Mouse (Mus musculus) midbrain, postnatal 0 days (tissue): ENCODE results near the gene Sergef. TPM values are rescaled to one million over a fixed set of nuclear protein-coding genes. Genes with fewer than 3 reads are reported as not detected.
A peak's percentile ranks its signal among the peaks of the same experiment; 100 is the strongest.
"Not testable (repeated sequence)": the region's sequence is repeated elsewhere in the genome, so short reads cannot be mapped to it uniquely, and the experiment has no call there.

Source experiments
- ATAC-seq: fragments of 200-750 bp; cut with Nextera tagmentation; 2 replicates; pipeline ENCODE4 v1.8.0; 2017; ENCODE audit warnings: moderate number of reproducible peaks, mild to moderate bottlenecking, moderate TSS enrichment, moderate library complexity; ENCODE audit not compliant: low FRiP score
- DNase-seq: peaks from one replicate; pipeline ENCODE4 v3.0.0-alpha.2; 2015; ENCODE audit warnings: low spot score
- H3K27ac ChIP-seq: fragments of 300-500 bp; sonication (generic); 2 replicates; pipeline ENCODE4 v1.5.1; 2014; ENCODE audit warnings: low read depth, mild to moderate bottlenecking, low read length, mixed read lengths
- H3K27me3 ChIP-seq: fragments of 300-500 bp; sonication (generic); 2 replicates; pipeline ENCODE4 v1.6.1; 2014; ENCODE audit warnings: low read length, control low read depth, mixed read lengths; ENCODE audit not compliant: insufficient read depth
- H3K36me3 ChIP-seq: fragments of 300-500 bp; sonication (generic); 2 replicates; pipeline ENCODE4 v1.6.1; 2014; ENCODE audit warnings: low read length, control low read depth, mixed read lengths; ENCODE audit not compliant: insufficient read depth
- H3K4me1 ChIP-seq: fragments of 300-500 bp; sonication (generic); 2 replicates; pipeline ENCODE4 v1.6.1; 2014; ENCODE audit warnings: mild to moderate bottlenecking, control low read depth, antibody characterized with exemption, low read length, mixed read lengths; ENCODE audit not compliant: insufficient read depth
- H3K4me2 ChIP-seq: fragments of 300-500 bp; sonication (generic); 2 replicates; pipeline ENCODE4 v1.6.1; 2014; ENCODE audit warnings: low read depth, mild to moderate bottlenecking, low read length, mixed read lengths; ENCODE audit not compliant: poor library complexity, severe bottlenecking
- H3K4me3 ChIP-seq: fragments of 300-500 bp; sonication (generic); 2 replicates; pipeline ENCODE4 v1.5.1; 2014; ENCODE audit warnings: low read depth, mild to moderate bottlenecking, low read length, moderate library complexity
- H3K9ac ChIP-seq: fragments of 300-500 bp; sonication (generic); replicated peaks from 2 replicates; pipeline ENCODE4 v1.6.1; 2014; ENCODE audit warnings: mild to moderate bottlenecking, low read length, moderate library complexity, mixed read lengths; ENCODE audit not compliant: poor library complexity, severe bottlenecking
- H3K9me3 ChIP-seq: fragments of 300-500 bp; sonication (generic); 2 replicates; pipeline ENCODE4 v1.6.1; 2016; ENCODE audit warnings: low read length, control low read depth
- CTCF ChIP-seq: IDR thresholded peaks from 2 replicates; pipeline ENCODE4 v1.5.1; 2016; ENCODE audit warnings: antibody characterized with exemption, mild to moderate bottlenecking
- WGBS: fragments of 180-500 bp; shearing (Covaris S2); extraction: QIAGEN DNeasy Blood & Tissue Kit; methylation state at CpG from one replicate; pipeline ENCODE4 v1.1.7; 2014; 5-methylcytosine and 5-hydroxymethylcytosine counted together
- polyA plus RNA-seq: library from polyadenylated mRNA; unstranded; fragments of >200 nt; fragmentation: Nextera tagmentation; extraction: Ambion mirVana; gene quantifications from 2 replicates; pipeline ENCODE4 v1.2.1, GENCODE M21; 2015
- total RNA-seq: library from RNA; depleted of rRNA; stranded (reverse); fragments of >200 nt; gene quantifications from 2 replicates; pipeline ENCODE4 v1.2.3, GENCODE M21; 2014

The Sergef gene
- total and polyA plus RNA-seq, 2 experiments from 2014 or later: 47.5 to 50.9 TPM

DNA sequence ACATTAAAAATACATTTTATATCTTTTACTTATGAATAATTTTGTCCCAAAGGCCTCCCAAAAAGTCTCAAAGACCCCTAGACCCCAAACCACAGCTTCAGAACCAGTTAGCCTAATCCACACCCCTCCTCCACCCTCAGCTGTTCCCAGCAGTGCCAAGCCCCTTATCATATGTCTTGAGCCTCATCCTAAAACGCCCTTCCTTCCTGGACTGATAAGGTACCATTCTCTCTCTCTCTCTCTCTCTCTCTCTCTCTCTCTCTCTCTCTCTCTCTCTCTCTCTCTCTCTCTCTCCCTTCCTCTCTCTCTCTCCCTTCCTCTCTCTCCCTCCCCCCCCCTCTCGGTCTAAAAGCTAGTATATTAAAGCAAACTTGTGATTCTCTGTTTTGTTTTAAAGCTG lies 12.7 kb upstream of the Sergef start:
- H3K4me2 ChIP-seq: no peak overlapping the region
- DNase-seq: no peak
- H3K9ac ChIP-seq: no peak overlapping the region
- no peak for ATAC-seq
- no peaks in the 10 kb centered on the region for H3K9me3 ChIP-seq
- H3K27ac ChIP-seq: no peak overlapping the region
- WGBS: 54% methylated on average over 1 of the region's 2 CpGs
- no peaks in the 10 kb centered on the region for H3K4me1 ChIP-seq
- H3K36me3 ChIP-seq: no peaks in the 10 kb centered on the region
- TF ChIP-seq CTCF: no peak
- H3K4me3 ChIP-seq: no peak overlapping the region
- no peaks in the 10 kb centered on the region for H3K27me3 ChIP-seq

DNA sequence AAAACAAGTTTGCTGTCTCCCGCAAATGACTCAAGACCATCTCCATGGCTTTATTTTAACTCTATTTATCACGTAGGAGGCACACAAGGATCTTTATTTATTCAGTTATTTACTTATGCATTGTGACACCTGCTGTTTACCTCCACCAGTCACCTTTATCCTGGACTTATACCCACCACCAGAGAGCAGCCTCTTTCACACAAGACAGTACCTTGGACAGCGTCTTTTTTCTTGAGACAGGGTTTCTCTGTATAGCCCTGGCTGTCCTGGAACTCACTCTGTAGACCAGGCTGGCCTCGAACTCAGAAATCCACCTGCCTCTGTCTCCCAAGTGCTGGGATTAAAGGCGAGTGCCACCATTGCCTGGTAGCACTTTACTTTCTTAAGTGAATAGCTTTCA lies 10.6 kb upstream of the Sergef start:
- WGBS: 56% methylated on average over 5 of the region's 5 CpGs
- not testable (repeated sequence) for DNase-seq, ATAC-seq, H3K4me3 ChIP-seq, H3K9me3 ChIP-seq, H3K4me1 ChIP-seq, H3K36me3 ChIP-seq, H3K27ac ChIP-seq, H3K27me3 ChIP-seq, H3K4me2 ChIP-seq, H3K9ac ChIP-seq

DNA sequence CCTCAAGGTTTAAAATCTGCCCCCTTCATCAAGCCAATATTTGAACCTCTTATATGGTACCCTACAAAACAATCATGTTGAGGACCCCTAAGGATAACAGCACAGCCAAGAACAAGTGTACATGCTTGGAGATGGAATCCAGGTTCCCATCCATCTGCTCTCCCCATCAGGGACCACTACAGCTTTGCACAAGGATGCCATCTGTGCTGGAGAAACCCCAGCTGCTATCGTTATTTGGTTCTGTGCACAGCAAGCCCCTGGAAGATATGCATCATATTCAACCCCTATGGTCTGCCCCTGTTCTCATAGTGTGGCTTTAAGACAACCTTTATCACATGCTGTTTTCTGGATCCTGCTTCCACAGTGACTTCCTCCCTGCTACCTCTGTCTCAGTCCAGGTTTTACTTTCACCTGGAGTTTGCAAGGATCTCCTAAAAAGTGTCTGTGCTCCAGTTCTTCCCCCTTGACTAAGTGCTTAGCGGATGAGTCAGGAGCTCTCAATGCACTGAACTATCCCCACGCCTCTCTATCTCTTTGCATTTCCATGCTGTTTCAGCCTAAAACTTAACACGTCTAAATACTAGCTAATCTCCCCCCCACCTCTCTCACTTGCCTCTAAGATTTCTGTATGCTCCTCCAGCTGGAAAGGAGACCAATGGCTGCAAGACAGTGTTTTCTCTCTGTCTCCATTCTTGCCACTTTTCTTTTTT lies 9.0 kb upstream of the Sergef start:
- Histone ChIP-seq H3K27me3 (no peaks in the 10 kb centered on the region), H3K27ac (no peak overlapping the region), H3K9ac (no peak overlapping the region), H3K4me3 (no peak overlapping the region), H3K36me3 (no peaks in the 10 kb centered on the region), H3K4me2 (no peak overlapping the region), H3K9me3 (no peaks in the 10 kb centered on the region), H3K4me1 (no peaks in the 10 kb centered on the region)
- 73% methylated on average over 4 of the region's 4 CpGs for WGBS
- no peak for DNase-seq
- no peak for ATAC-seq
- no peak for TF ChIP-seq CTCF

DNA sequence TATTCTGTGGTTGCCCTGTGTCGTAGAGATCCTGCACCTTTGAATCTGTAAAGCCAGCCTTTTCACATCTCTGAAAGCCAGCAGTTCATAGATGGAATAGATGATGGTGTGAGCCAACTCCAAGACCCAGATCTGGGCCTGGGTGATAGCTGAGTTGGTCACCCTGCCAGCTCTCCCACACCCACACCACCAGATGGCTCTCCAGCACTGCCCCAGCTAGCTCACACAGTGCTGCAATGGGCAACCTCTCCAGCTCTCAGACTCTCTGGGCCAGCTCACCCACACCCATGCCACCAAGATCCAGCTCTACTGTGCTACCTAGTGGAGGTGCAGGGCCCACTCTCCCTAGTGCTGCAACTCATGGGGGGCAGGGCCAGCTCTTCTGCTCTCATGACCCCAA lies 3.6 kb upstream of the Sergef start:
- peak; percentile 34; the same call in 1 of the 2 replicates for TF ChIP-seq CTCF
- Histone ChIP-seq H3K4me2 (no peak overlapping the region), H3K4me3 (no peak overlapping the region), H3K27me3 (no peaks in the 10 kb centered on the region), H3K9ac (no peak overlapping the region), H3K9me3 (no peaks in the 10 kb centered on the region), H3K27ac (no peak overlapping the region), H3K36me3 (no peaks in the 10 kb centered on the region), H3K4me1 (peaks cover 5% of the 10 kb centered on the region; the same call in 1 of the 2 replicates)
- 93% methylated on average over 1 of the region's 1 CpGs for WGBS
- peak; percentile 24 for DNase-seq
- ATAC-seq: no peak

DNA sequence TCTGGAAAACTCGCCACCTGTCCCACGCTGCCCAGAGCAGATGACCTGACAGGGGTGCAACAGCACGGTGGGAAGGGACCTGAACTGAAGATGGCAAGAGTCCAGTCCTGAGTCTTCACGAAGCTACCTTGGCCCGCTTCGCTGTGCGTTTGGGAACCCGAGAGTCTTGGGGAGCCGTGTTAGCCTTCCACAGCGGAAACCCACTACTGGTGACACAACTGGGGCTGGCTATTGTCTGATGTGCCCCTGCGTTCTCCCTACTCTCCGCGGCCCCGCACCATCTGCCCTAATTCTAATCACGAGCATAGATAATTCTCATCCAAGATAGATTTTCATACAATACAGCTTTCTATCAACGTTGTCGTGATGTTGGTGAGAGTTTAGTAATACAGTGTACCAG lies 455 bp upstream of the Sergef start:
- Histone ChIP-seq H3K4me3 (peak overlapping the region; percentile 70), H3K4me1 (peaks cover 11% of the 10 kb centered on the region; the same call in 1 of the 2 replicates), H3K4me2 (peak overlapping the region; percentile 77), H3K27me3 (no peaks in the 10 kb centered on the region), H3K9ac (peak overlapping the region; percentile 77), H3K36me3 (no peaks in the 10 kb centered on the region), H3K9me3 (no peaks in the 10 kb centered on the region), H3K27ac (peak overlapping the region; percentile 92)
- no peak for TF ChIP-seq CTCF
- ATAC-seq (peak; percentile 42; the same call in 1 of the 2 replicates), DNase-seq (no peak)
- WGBS: 8% methylated on average over 17 of the region's 17 CpGs

DNA sequence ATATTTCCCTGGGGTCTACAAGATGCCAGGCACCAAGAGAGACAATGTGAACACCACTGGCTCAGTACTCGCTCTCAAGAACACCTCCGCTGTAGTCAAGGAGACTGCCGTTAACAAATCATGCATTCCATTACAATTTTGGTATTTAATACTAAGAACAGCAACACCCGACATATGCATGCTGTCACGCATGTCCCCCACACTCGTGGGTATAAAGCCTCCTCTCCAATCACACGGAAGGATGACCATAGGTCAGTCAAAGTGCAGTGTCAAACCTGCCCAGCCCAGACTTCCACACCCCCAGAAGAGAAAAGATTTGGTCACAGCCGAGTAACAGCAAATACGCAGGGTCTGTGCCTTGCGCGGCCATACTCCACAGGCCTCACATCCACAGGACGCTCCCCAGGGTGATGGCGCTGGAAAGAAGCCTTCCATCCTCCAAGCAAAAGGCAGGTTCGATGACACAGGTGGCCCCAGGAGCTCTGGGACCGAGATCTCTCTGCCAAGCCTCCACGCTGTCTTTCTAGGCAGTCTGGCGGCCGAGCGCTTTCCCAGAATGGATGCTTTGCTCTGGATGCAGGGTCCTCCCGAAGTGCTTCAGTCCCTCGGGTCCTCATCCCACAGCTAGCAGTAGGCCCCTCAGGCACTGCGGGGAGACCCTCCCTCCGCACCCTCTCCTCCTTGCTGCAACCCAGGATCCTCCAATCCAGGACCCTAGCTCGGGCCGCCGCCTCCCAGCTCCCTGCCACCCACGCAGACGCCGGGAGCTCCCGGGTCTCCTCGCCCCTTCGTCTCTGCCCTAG lies 517 bp downstream of the Sergef start:
- Histone ChIP-seq H3K9me3 (no peaks in the 10 kb centered on the region), H3K4me3 (peak overlapping the region; percentile 70), H3K27me3 (no peaks in the 10 kb centered on the region), H3K27ac (peak overlapping the region; percentile 92), H3K4me2 (peak overlapping the region; percentile 77), H3K36me3 (peaks cover 3% of the 10 kb centered on the region; the same call in 1 of the 2 replicates), H3K4me1 (peaks cover 11% of the 10 kb centered on the region; the same call in 1 of the 2 replicates), H3K9ac (peak overlapping the region; percentile 77)
- 5% methylated on average over 31 of the region's 32 CpGs for whole genome bisulfite sequencing
- peak; percentile 53 for ATAC-seq
- TF ChIP-seq CTCF: no peak
- DNase-seq: peak; percentile 4
